Mouse (Mus musculus): ENCODE data around the gene Ndufv1. TPM values are rescaled to one million over a fixed set of nuclear protein-coding genes. Genes with fewer than 3 reads are reported as not detected.
"Not testable (repeated sequence)": the region's sequence is repeated elsewhere in the genome, so short reads cannot be mapped to it uniquely, and the experiment has no call there.

The Ndufv1 gene
- polyA plus RNA-seq, 1 experiment from 2014 or later: 255 TPM

DNA sequence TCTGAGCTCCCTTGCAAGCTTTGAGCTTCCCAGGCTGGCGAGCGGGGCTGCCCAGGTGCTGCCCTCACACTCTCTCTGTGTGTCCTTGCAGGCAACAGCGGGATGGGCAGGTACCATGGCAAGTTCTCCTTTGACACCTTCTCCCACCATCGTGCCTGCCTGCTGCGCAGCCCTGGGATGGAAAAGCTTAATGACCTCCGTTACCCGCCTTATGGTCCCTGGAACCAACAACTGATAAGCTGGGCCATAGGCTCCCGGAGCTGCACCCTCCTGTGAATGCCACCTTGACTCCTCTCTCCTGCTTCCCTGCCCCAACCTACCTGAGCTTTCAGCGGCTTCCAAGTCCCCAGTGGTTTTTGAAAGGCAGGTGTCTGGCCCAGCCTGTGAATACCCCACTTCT, 31.7 kb downstream of the Ndufv1 start:
- TF ChIP-seq CTCF (IDR thresholded peaks at IDR 0.05; ENCODE audit: low read depth): no peak
- 61% methylated on average over 9 of the region's 9 CpGs for WGBS
- H3K27ac ChIP-seq (ENCODE audit: low read depth, low read length): no peak overlapping the region
- H3K4me2 ChIP-seq (replicated peaks; ENCODE audit: low read depth): no peak overlapping the region
- H3K27me3 ChIP-seq (replicated peaks; ENCODE audit: control insufficient read depth, insufficient read depth, low read length): no peaks in the 10 kb centered on the region
- no peak overlapping the region for H3K9ac ChIP-seq (ENCODE audit: low read depth, low read length)
- H3K36me3 ChIP-seq (ENCODE audit: control insufficient read depth, insufficient read depth): no peaks in the 10 kb centered on the region
- no peak for ATAC-seq
- no peak overlapping the region for H3K4me3 ChIP-seq (ENCODE audit: low read depth, low read length)
- no peaks in the 10 kb centered on the region for H3K9me3 ChIP-seq (ENCODE audit: control insufficient read depth)
- peaks cover 3% of the 10 kb centered on the region; the same call in 1 of the 2 replicates for H3K4me1 ChIP-seq (replicated peaks; ENCODE audit: control insufficient read depth, insufficient read depth, low read length)

DNA sequence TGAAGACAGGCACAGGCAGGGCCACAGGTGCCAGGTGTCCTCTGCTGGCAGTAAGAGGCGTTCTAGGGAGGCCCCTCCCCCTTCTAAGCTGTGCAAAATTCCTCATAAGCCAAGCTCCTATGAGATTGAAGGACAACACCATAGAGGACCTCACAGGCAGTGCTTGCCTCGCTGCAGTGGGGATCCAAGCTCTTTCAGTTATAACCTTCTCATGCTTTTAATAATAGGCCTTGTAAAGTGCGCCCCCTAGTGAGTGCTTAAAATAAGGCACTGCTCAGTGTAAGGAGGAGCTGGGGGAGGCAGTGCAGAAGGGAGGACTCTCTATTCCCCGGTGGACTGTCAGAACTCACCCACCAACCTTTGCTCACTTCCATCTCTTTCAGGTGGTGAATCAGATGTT, 32.3 kb downstream of the Ndufv1 start:
- Histone ChIP-seq H3K9ac (ENCODE audit: low read depth, low read length) (no peak overlapping the region), H3K4me1 (replicated peaks; ENCODE audit: control insufficient read depth, insufficient read depth, low read length) (no peaks in the 10 kb centered on the region; the same call in 1 of the 2 replicates), H3K36me3 (ENCODE audit: control insufficient read depth, insufficient read depth) (no peaks in the 10 kb centered on the region), H3K27ac (ENCODE audit: low read depth, low read length) (no peak overlapping the region), H3K9me3 (ENCODE audit: control insufficient read depth) (no peaks in the 10 kb centered on the region), H3K4me2 (replicated peaks; ENCODE audit: low read depth) (no peak overlapping the region), H3K4me3 (ENCODE audit: low read depth, low read length) (no peak overlapping the region), H3K27me3 (replicated peaks; ENCODE audit: control insufficient read depth, insufficient read depth, low read length) (no peaks in the 10 kb centered on the region)
- ATAC-seq: peak; percentile 66
- WGBS: 13% methylated on average over 4 of the region's 4 CpGs
- peak; percentile 94 for TF ChIP-seq CTCF (IDR thresholded peaks at IDR 0.05; ENCODE audit: low read depth)

DNA sequence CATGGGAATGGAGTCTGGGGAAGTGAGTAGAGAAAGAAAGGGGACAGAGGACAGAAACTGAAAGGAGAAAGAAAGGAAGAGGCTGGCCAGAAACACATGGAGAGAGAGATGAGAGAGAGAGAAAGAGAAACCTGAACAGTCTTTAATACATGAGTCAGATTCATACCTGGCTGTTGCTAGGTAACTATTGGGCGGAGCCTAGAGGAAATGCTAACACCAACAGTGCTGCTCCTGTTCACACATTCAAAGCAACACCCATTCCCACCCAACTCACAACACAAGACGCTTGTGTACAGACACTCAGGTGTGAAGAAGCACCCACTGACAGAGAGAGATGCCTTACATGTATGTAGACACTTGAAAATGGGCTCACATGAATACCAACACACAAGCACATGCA, 36.7 kb downstream of the Ndufv1 start:
- H3K27ac ChIP-seq (ENCODE audit: low read depth, low read length): no peak overlapping the region
- no peak for ATAC-seq
- H3K27me3 ChIP-seq (replicated peaks; ENCODE audit: control insufficient read depth, insufficient read depth, low read length): no peaks in the 10 kb centered on the region
- no peaks in the 10 kb centered on the region for H3K36me3 ChIP-seq (ENCODE audit: control insufficient read depth, insufficient read depth)
- no peaks in the 10 kb centered on the region for H3K9me3 ChIP-seq (ENCODE audit: control insufficient read depth)
- no peak overlapping the region for H3K4me2 ChIP-seq (replicated peaks; ENCODE audit: low read depth)
- no peak overlapping the region for H3K4me3 ChIP-seq (ENCODE audit: low read depth, low read length)
- TF ChIP-seq CTCF (IDR thresholded peaks at IDR 0.05; ENCODE audit: low read depth): no peak
- no peak overlapping the region for H3K9ac ChIP-seq (ENCODE audit: low read depth, low read length)
- WGBS: 54% methylated on average over 2 of the region's 2 CpGs
- no peaks in the 10 kb centered on the region; the same call in 1 of the 2 replicates for H3K4me1 ChIP-seq (replicated peaks; ENCODE audit: control insufficient read depth, insufficient read depth, low read length)

DNA sequence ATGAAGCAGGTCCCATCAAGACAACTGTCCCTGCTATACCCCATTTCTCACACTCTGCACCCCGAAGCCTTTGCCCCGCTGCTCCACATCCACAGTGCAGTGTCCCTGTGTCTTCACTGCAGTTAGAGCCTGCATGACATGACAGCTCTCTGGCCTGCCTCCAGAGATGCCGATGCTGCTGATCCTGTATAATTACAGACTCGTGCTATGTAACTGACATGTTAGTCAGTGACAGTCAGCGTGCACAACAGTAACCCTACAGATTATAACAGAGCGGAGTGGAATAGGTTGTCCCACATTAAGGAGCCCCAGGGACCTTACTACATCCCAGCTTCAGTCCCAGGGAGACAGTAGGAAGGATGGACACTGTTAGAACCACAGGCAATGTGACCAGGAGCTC, 38.0 kb downstream of the Ndufv1 start:
- not testable (repeated sequence) for H3K4me2 ChIP-seq (replicated peaks; ENCODE audit: low read depth); H3K27me3 ChIP-seq (replicated peaks; ENCODE audit: control insufficient read depth, insufficient read depth, low read length); H3K4me3 ChIP-seq (ENCODE audit: low read depth, low read length); H3K9me3 ChIP-seq (ENCODE audit: control insufficient read depth); H3K36me3 ChIP-seq (ENCODE audit: control insufficient read depth, insufficient read depth); ATAC-seq; H3K9ac ChIP-seq (ENCODE audit: low read depth, low read length); H3K4me1 ChIP-seq (replicated peaks; ENCODE audit: control insufficient read depth, insufficient read depth, low read length); H3K27ac ChIP-seq (ENCODE audit: low read depth, low read length)
- WGBS: 84% methylated on average over 6 of the region's 6 CpGs

DNA sequence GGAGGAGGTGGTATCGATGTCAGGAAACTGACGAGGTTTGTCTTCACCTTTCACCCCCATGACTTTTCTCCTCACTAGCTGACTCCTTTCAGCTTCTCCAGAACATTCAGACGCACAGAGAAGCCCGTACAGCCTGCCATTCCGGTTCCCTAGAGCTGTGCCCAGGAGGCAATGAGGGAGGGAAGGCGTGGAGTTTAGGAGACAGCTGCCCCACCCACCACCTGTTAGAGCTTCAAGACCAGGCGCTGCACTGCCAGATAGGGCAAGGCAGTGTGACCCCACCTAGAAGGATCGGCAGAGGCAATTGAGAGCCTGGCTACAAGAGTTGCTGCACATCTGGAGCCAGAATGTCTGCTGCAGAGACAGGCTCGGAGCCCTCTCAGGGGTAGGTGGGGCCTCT, 40.4 kb downstream of the Ndufv1 start, which contains the start of gene Aldh3b2:
Gene Aldh3b2 (plus strand): TSS at position 100 of the 400 bp plus-strand sequence.
- H3K4me3 ChIP-seq (ENCODE audit: low read depth, low read length): no peak within 1 kb of the TSS
- ATAC-seq: peak; percentile 78
- no peak within 1 kb of the TSS for H3K4me2 ChIP-seq (replicated peaks; ENCODE audit: low read depth)
- no peaks in the 10 kb centered on the region; the same call in 1 of the 2 replicates for H3K4me1 ChIP-seq (replicated peaks; ENCODE audit: control insufficient read depth, insufficient read depth, low read length)
- WGBS: 17% methylated on average over 9 of the region's 9 CpGs
- no peaks in the 10 kb centered on the region for H3K36me3 ChIP-seq (ENCODE audit: control insufficient read depth, insufficient read depth)
- H3K27ac ChIP-seq (ENCODE audit: low read depth, low read length): no peak within 1 kb of the TSS
- no peaks in the 10 kb centered on the region for H3K27me3 ChIP-seq (replicated peaks; ENCODE audit: control insufficient read depth, insufficient read depth, low read length)
- H3K9me3 ChIP-seq (ENCODE audit: control insufficient read depth): no peaks in the 10 kb centered on the region
- TF ChIP-seq CTCF (IDR thresholded peaks at IDR 0.05; ENCODE audit: low read depth): no peak
- H3K9ac ChIP-seq (ENCODE audit: low read depth, low read length): peak within 1 kb of the TSS; percentile 31; the same call in 1 of the 2 replicates

DNA sequence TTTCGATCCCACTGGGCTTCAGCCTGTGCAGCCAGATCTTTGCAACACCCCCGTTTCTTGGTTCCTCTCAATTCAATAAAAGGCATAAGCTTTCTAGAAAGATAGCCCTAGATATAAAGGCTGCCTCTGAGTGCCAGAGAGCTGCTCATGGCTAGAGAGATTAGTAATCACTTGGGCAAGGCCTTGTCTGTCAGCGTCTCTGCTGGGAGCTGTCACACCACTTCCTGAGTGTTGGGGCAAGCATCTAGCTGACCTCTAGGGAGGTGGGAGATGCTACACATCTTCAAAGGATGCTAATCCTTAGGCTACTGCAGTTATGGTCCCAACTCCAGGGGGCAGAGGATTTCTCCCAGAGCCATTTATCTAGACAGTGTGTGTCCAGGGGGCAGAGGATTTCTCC, 45.3 kb downstream of the Ndufv1 start:
- H3K4me3 ChIP-seq (ENCODE audit: low read depth, low read length): no peak overlapping the region
- TF ChIP-seq CTCF (IDR thresholded peaks at IDR 0.05; ENCODE audit: low read depth): no peak
- H3K36me3 ChIP-seq (ENCODE audit: control insufficient read depth, insufficient read depth): no peaks in the 10 kb centered on the region
- ATAC-seq: no peak
- H3K27me3 ChIP-seq (replicated peaks; ENCODE audit: control insufficient read depth, insufficient read depth, low read length): no peaks in the 10 kb centered on the region
- H3K9me3 ChIP-seq (ENCODE audit: control insufficient read depth): no peaks in the 10 kb centered on the region
- H3K27ac ChIP-seq (ENCODE audit: low read depth, low read length): no peak overlapping the region
- no peak overlapping the region for H3K9ac ChIP-seq (ENCODE audit: low read depth, low read length)
- H3K4me2 ChIP-seq (replicated peaks; ENCODE audit: low read depth): no peak overlapping the region
- H3K4me1 ChIP-seq (replicated peaks; ENCODE audit: control insufficient read depth, insufficient read depth, low read length): no peaks in the 10 kb centered on the region; the same call in 1 of the 2 replicates
- WGBS: 65% methylated on average over 3 of the region's 3 CpGs
